Mouse (Mus musculus) cerebellum, adult 8-10 months (tissue): ENCODE measurements around the gene Six5.

Experiments
- DNase-seq: peaks from one replicate; pipeline ENCODE4 v3.0.0; 2022

Gene Six5

DNA sequence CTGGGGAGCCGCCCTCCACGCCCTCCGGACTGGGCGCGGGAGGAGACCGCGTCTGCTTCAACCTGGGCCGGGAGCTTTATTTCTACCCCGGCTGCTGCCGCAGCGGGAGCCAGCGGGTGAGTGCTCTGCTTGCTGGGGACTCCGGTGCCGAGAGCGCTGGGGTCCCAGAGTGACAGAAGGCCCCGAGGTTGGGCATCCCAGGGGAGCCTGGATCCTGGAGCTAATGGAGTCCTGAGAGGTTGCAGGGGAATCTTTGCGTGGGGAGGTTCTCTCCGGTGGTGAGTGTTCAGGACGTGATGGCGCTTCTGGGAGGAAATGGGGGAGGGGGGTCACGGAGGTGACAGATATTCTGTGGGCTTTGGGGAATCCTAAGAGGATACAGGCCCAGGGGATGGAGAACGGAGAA, 17.8 kb upstream of the Six5 start:
- no peak for DNase-seq

- DNase-seq = no peak
These were observed 16.6 kb upstream of the Six5 start for GRCm38 (mm10) chr7:19077761-19078160.

GRCm38 (mm10) chr7:19078732-19079131, 15.7 kb upstream of the Six5 start:
- DNase-seq = no peak

- no peak for DNase-seq
These were observed 13.9 kb upstream of the Six5 start for GRCm38 (mm10) chr7:19080451-19080950.

DNA sequence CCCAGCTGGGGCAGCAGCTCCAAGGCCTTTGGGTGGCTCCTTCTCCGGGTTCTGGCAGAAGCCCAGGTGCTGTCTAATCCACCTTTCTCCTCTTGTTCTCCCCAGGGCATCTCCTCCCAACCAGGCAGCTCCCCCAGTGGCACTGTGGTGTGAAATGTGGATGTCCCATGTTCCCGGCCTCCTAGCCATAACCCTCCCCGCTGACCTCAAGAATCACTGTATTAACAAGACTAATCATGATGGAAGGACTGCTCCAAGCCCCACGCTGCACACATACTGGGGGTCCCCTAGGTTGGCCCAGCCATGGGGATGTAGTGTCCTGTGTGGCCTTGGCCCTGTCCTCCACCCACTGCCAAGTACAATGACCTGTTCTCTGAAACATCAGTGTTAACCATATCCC, 12.2 kb upstream of the Six5 start:
- no peak for DNase-seq

DNA sequence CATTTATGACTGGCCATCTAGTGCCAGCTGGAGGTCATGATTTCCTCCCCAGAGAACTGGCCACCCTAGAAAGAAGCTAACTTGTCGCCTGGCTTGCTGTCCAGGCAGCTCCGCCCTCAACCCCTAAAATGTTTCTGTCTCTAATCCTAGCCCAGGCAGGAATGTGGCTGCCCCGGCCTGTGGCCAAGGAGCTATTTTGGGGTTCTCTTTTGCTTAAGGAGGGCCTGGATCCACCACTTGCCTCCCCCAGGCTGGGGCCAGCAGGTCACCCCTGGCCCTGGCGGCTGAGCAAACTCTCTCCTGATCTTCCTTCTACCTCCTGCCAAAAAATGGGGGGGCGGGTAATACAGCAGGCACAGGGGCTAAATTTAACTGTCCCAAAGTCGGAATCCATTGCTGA, 11.3 kb upstream of the Six5 start:
- DNase-seq = no peak

DNA sequence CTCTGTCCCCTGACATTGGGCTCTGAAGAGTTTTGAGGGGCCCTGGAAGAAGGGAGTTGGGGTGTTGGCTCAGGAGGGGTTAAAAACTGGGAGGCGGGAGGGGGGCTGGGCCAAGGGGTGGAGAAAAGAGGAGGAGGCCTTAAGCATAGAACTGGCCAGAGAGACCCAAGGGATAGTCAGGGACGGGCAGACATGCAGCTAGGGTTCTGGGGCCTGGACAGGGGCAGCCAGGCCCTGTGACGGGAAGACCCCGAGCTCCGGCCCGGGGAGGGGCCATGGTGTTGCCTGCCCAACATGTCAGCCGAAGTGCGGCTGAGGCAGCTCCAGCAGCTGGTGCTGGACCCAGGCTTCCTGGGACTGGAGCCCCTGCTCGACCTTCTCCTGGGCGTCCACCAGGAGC, 10.7 kb upstream of the Six5 start, which contains the start of gene Dmpk:
Dmpk (plus strand) TSS at position 149 of the 400 bp plus-strand sequence.
- DNase-seq = no peak

- no peak for DNase-seq
These were observed 10.1 kb upstream of the Six5 start for GRCm38 (mm10) chr7:19084277-19084771.

DNA sequence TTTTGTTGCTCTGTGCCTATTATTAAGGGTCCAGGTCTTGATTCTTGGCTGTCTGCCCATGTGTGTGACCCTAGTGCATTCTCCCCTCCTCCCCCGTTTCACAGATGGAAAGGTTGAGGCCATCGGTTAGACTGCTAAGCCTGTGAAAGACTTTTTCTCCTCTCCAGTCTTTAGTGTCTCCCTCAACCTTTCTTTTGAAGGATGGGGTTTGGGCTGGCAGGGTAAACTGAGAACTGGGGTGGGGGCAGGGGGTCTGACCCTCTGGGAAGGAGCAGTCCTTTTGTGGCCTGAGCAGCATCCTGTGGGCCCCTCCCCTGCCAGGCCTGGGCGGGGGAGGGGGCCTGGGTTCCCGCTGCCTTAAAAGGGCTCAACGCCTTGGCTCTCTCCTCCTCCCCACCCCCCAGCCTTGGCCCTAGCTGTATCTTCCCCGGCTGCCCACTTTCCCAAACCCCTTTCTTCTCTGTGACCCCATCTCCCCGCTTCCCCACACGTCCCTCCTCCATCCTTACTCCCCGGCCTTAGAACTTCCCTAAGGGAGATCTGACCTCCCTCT, 9.4 kb upstream of the Six5 start:
- no peak for DNase-seq

- no peak for DNase-seq
These were observed 8.9 kb upstream of the Six5 start for GRCm38 (mm10) chr7:19085495-19085894.

- no peak for DNase-seq
These were observed 8.4 kb upstream of the Six5 start for GRCm38 (mm10) chr7:19086042-19086441.

GRCm38 (mm10) chr7:19086760-19087159, 7.6 kb upstream of the Six5 start:
- no peak for DNase-seq

- no peak for DNase-seq
These were observed 5.6 kb upstream of the Six5 start for GRCm38 (mm10) chr7:19088813-19089212.

GRCm38 (mm10) chr7:19091913-19092312, 2.5 kb upstream of the Six5 start:
- no peak for DNase-seq

DNA sequence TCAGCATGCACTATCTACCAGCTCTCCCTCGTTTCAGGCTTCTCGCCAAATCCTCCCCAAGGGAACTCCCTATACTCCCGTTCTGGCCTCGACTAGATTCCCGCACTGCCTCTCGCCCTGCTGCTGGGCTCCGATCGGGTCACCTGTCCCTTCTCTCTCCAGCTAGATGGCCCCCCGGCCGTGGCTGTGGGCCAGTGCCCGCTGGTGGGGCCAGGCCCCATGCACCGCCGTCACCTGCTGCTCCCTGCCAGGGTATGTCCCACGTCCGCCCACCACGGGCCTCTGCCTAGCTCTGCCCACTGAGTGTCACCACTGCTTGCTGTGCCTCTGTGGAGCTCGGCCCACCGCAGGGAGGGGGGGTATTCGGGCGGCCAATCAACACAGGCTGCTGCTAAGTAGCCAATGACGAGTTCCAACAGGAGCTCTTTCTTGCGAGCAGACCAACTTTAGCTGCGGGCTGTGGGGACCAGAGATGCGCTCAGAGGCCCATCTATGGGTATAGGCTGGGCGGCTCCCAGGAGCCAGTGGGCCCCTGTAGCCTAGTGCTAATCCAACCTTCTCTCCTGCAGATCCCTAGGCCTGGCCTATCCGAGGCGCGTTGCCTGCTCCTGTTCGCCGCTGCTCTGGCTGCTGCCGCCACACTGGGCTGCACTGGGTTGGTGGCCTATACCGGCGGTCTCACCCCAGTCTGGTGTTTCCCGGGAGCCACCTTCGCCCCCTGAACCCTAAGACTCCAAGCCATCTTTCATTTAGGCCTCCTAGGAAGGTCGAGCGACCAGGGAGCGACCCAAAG, 1.8 kb upstream of the Six5 start:
- DNase-seq = no peak

DNA sequence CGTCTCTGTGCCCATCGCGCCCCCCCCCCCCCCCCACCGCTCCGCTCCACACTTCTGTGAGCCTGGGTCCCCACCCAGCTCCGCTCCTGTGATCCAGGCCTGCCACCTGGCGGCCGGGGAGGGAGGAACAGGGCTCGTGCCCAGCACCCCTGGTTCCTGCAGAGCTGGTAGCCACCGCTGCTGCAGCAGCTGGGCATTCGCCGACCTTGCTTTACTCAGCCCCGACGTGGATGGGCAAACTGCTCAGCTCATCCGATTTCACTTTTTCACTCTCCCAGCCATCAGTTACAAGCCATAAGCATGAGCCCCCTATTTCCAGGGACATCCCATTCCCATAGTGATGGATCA, 1.2 kb upstream of the Six5 start:
- no peak for DNase-seq

DNA sequence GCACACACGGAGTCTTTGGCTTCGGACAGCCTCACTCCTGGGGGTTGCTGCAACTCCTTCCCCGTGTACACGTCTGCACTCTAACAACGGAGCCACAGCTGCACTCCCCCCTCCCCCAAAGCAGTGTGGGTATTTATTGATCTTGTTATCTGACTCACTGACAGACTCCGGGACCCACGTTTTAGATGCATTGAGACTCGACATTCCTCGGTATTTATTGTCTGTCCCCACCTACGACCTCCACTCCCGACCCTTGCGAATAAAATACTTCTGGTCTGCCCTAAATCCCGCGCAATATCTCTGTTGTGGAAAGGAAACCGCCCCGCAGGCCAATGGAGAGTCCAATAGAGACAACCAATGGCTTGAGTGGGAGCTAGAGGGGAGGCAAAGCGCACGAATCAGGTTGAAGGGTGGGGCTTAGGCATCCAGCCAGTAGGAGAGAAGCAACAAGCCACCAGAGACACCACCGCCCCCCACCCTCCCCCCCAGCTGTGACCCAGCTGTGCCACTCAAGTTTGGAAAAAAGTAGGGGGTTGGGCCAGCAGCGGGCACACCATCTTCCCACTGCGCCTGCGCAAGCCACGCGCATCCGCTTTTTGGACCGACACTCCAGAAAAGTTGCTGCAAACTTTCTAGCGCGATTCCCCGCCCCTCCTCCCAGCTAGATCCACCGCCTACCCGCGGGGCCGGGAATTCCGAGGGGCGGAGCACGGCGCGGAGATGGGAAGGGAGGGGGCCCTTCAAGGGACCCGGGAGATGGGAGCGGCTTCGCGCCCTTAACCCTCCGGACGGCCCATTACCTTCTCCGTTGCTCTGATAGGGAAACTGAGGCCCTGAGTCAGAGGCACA, 633 bp upstream of the Six5 start:
- no peak for DNase-seq

DNA sequence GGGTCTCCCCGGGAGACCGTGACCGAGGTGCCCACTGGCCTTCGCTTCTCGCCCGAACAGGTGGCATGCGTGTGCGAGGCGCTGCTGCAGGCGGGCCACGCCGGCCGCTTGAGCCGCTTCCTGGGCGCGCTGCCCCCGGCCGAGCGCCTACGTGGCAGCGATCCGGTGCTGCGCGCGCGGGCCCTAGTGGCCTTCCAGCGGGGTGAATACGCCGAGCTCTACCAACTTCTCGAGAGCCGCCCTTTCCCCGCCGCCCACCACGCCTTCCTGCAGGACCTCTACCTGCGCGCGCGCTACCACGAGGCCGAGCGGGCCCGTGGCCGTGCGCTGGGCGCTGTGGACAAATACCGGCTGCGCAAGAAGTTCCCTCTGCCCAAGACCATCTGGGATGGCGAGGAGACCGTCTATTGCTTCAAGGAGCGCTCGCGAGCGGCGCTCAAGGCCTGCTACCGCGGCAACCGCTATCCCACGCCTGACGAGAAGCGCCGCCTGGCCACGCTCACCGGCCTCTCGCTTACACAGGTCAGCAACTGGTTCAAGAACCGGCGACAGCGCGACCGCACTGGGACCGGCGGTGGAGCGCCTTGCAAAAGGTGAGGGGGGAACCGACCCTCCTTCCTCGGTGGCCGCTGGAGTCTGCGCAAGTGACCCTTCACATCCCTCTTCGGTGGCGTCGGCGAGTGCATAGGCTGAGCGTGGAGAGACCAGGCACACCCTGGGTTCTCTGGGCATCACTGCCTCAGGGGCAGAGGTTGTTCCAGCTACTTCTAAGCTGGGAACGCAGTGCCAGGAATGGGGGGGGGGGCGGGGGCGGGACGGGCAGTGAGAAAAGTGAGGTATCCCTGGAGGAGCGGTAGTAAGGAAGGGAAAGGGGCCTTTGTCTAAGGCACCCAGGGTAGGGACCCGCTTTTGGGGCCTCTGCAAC, 694 bp downstream of the Six5 start:
- no peak for DNase-seq

- DNase-seq = no peak
These were observed 1.3 kb downstream of the Six5 start for GRCm38 (mm10) chr7:19095751-19096110.

GRCm38 (mm10) chr7:19096421-19096976, 2.1 kb downstream of the Six5 start:
- DNase-seq = no peak

- DNase-seq = no peak
These were observed 2.8 kb downstream of the Six5 start for GRCm38 (mm10) chr7:19097217-19097616.

DNA sequence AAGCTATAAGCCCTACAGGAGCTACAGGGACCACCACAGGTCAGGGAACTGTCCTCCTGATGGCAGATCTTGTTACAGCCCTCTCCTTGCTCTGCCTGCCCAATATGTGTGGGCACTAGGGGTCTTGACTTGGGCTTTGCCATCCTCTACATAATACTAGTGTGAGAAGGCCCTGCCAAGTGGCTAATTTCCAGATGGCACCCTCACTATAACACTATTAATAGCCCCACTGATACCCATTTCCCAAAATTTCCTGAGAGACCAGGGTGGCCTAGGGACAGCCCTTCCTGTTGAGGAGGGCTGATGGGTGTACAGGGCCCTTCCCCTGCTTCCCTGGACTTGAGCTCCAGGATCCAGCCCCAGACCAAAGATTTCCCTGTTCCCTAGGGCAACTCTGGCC, 3.5 kb downstream of the Six5 start:
- DNase-seq = no peak
